Mouse (Mus musculus) gastrocnemius, postnatal 25 days (tissue): Measurements from ENCODE around the gene Ccdc59. TPM values are rescaled to one million over a fixed set of nuclear protein-coding genes. Genes with fewer than 3 reads are reported as not detected.

Experiments used
- DNase-seq: peaks from one replicate; pipeline ENCODE4 v3.0.0; 2022
- long read RNA-seq, 2 experiments: library from polyadenylated mRNA; stranded (forward); transcript quantifications; one replicate each; pipeline ENCODE4 v2.0.0; 2021
- total RNA-seq, 2 experiments: library from RNA; stranded (reverse); gene quantifications; 1 replicate in 1 of 2; 2 replicates in 1 of 2; pipeline ENCODE4 v1.2.3; 2021

Gene Ccdc59
- 1 to 10 TPM; 7.7 to 7.8 TPM for total RNA-seq
- long read RNA-seq, experiment 1, transcript Ccdc59-201 (4 exons, 1,813 nt) = major isoform, 22 of 23 reads
- long read RNA-seq, experiment 1, partial matches to known transcripts = 0 of 23 reads
- long read RNA-seq, experiment 1, other reads (novel, unspliced or antisense) = 1 of 23 reads
- long read RNA-seq, experiment 2, transcript Ccdc59-201 (4 exons, 1,813 nt) = major isoform, 16 of 17 reads
- long read RNA-seq, experiment 2, partial matches to known transcripts = 0 of 17 reads
- long read RNA-seq, experiment 2, other reads (novel, unspliced or antisense) = 1 of 17 reads

GRCm38 (mm10) chr10:105840928-105841888, at the start of gene Ccdc59, which contains the start of gene Mettl25:
Gene Ccdc59 (plus strand): TSS chr10:105841067.
Gene Mettl25 (minus strand): TSS chr10:105841380.
- DNase-seq = peak; percentile 96

- no peak for DNase-seq
Measured at GRCm38 (mm10) chr10:105793776-105794552, 46.9 kb upstream of the Ccdc59 start.

GRCm38 (mm10) chr10:105797250-105797924, 43.5 kb upstream of the Ccdc59 start:
- DNase-seq = no peak

GRCm38 (mm10) chr10:105801147-105801546, 39.7 kb upstream of the Ccdc59 start:
- no peak for DNase-seq

DNA sequence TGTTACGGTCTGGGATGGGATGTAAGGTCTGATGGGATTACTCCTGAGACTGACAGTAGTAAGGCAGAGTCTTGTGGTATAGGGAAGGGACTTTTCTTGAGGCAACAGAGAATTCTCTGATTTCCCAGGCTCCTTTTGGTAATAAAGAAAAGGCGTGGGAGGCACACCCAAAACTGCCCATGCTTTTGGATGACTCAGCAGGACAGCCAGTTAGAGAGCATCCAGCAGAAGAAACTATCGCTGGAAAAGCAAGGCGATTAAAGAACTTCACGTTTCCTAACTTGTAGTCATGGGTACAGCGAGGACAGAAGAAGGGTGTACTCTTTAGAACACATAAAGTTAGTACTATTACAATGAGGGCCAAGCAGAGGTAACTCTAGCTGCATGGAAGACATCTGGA, 38.7 kb upstream of the Ccdc59 start:
- no peak for DNase-seq

- DNase-seq = no peak
Measured at GRCm38 (mm10) chr10:105803461-105803860, 37.4 kb upstream of the Ccdc59 start.

DNA sequence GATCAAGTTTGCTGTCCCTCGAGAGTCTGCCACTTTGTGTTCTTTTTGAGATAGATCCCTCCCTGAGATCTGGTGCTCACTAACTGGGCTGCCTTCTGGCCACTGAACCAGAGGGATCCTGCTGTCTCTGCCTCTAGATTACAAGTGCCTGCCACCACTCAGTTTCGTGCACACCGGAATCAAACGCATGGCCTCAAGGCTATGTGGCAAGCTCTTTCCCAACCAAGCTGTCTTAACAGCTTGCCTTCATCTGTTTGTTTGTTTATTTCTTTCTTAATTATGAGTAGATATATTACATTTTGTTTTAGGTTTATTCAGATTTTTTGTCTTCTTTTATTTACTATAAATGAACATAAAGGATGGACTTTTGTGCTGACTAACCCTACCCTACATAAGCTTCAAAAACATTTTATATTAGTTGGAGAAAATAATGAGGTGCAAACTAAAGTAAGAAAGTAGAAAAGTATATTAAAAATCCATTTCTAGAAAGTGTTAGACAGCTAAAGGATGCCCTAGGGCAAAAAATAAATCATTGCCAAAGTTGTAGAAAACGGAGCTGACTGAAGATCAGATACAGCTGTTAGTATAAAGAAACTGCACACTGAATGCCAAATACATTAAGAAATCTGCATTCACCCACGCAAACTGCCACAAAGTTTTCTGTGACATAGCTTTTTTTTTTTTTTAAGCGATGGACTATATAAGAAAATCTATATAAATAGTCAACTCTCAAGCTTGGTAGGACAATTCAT, 34.4 kb upstream of the Ccdc59 start:
- no peak for DNase-seq

GRCm38 (mm10) chr10:105834627-105835228, 6.1 kb upstream of the Ccdc59 start:
- no peak for DNase-seq

DNA sequence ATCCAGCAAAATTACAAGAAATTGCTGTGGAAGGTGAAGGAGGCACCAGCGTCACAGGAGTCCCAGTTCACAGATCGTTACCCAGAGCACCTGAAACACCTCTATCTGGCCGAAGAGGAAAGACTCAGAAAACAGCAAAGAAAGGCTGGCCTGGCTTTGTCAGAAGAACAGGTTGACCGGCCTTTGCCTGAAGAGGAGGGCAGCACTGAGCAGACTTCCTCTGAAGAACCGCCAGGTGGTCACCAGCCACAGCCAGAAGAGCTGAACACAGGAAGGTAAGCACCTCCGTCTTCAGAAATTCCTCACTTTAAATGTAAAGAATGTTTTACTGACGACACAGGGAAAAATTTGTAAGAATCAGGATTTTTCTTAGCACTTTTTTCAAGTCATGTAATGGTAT, 1.7 kb downstream of the Ccdc59 start:
- DNase-seq = no peak

- DNase-seq = no peak
Measured at GRCm38 (mm10) chr10:105850286-105850685, 9.4 kb downstream of the Ccdc59 start.

- no peak for DNase-seq
Measured at GRCm38 (mm10) chr10:105851136-105851535, 10.3 kb downstream of the Ccdc59 start.

DNA sequence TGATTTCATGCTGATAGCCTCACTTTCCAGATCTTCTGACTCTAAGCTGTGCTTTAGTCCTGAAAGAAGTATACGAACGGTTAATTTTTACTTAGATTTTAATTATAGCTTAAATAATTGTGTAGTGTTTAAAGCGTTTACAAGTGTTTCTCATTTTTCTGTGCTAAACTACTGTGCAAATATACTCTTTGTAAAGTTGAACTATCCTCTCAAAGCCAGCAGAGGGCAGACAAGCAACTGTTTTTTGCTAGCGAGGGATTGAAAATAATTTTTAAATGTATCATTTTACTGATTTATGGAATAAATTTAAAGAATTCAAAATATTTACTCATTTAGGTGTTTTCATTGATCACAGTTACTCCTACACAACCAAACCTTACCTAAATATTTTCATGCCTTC, 26.4 kb downstream of the Ccdc59 start:
- no peak for DNase-seq

Other genes starting within 250 kb of the Ccdc59 start
- 1 to 10 TPM; 2.9 to 3.0 TPM for gene Mettl25, start 313 bp downstream of the Ccdc59 start, total RNA-seq